Mouse (Mus musculus) heart, embryonic 16.5 days (tissue): ENCODE results near the gene Ncoa6. TPM values are rescaled to one million over a fixed set of nuclear protein-coding genes. Genes with fewer than 3 reads are reported as not detected.

ENCODE experiments used
- ATAC-seq: fragments of 200-750 bp; cut with Nextera tagmentation; replicated peaks from 2 replicates; pipeline ENCODE4 v1.8.0; 2017; ENCODE audit warnings: moderate number of reproducible peaks; ENCODE audit not compliant: insufficient read depth, low FRiP score; ENCODE audit errors: extremely low read depth
- H3K27ac ChIP-seq: fragments of 300-500 bp; sonication (generic); 2 replicates; pipeline ENCODE4 v1.5.1; 2014; ENCODE audit warnings: mild to moderate bottlenecking, low read length, control low read depth, moderate library complexity
- H3K27me3 ChIP-seq: fragments of 300-500 bp; sonication (generic); 2 replicates; pipeline ENCODE4 v1.6.1; 2014; ENCODE audit warnings: low read length, mixed read lengths; ENCODE audit not compliant: control insufficient read depth, insufficient read depth
- H3K36me3 ChIP-seq: fragments of 300-500 bp; sonication (generic); 2 replicates; pipeline ENCODE4 v1.6.1; 2014; ENCODE audit not compliant: control insufficient read depth, insufficient read depth
- H3K4me1 ChIP-seq: fragments of 300-500 bp; sonication (generic); 2 replicates; pipeline ENCODE4 v1.6.1; 2014; ENCODE audit warnings: low read length, mixed read lengths; ENCODE audit not compliant: control insufficient read depth, insufficient read depth
- H3K4me2 ChIP-seq: fragments of 300-500 bp; sonication (generic); 2 replicates; pipeline ENCODE4 v1.6.1; 2014; ENCODE audit warnings: low read depth, mild to moderate bottlenecking, control low read depth, low read length
- H3K4me3 ChIP-seq: fragments of 300-500 bp; sonication (generic); 2 replicates; pipeline ENCODE4 v1.5.1; 2014; ENCODE audit warnings: mild to moderate bottlenecking, control low read depth, low read length
- H3K9ac ChIP-seq: fragments of 300-500 bp; sonication (generic); 2 replicates; pipeline ENCODE4 v1.6.1; 2014; ENCODE audit warnings: low read length, control low read depth
- H3K9me3 ChIP-seq: fragments of 300-500 bp; sonication (generic); replicated peaks from 2 replicates; pipeline ENCODE4 v1.6.1; 2016; ENCODE audit warnings: low read length; ENCODE audit not compliant: control insufficient read depth
- WGBS: fragments of 180-500 bp; shearing (Covaris S2); extraction: QIAGEN DNeasy Blood & Tissue Kit; methylation state at CpG from one replicate; pipeline ENCODE4 v1.1.7; 2014; 5-methylcytosine and 5-hydroxymethylcytosine counted together
- polyA plus RNA-seq: library from polyadenylated mRNA; unstranded; fragments of >200 nt; fragmentation: Nextera tagmentation; extraction: Ambion mirVana; gene quantifications from 2 replicates; pipeline ENCODE4 v1.2.1, GENCODE M21; 2015

Ncoa6 gene
- polyA plus RNA-seq, 1 experiment from 2014 or later = 13.1 TPM

DNA sequence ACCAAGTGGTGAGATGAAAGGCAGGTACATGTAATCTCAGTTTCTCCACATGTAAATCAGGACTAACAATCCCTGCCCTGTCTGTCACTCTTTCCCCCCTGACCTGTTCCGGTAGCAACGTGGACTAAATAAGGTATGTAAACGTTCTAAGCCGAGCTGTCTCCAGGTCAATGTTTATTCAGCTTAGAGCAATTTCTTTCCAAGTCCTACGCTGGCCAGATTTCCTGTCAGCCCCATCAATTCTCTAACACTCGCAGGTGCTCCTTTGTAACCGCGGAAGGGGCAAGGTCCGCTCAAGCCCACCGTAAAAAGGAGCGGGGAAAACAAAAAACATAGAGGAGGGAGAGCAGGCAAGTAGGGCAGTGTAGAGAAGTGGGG, 92.6 kb downstream of the Ncoa6 start:
- Histone ChIP-seq H3K36me3 (peaks cover 7% of the 10 kb centered on the region; the same call in 1 of the 2 replicates), H3K27ac (peak overlapping the region; percentile 100), H3K9me3 (no peaks in the 10 kb centered on the region), H3K4me2 (peak overlapping the region; percentile 76), H3K4me1 (peaks cover 22% of the 10 kb centered on the region), H3K4me3 (peak overlapping the region; percentile 90), H3K9ac (peak overlapping the region; percentile 94), H3K27me3 (no peaks in the 10 kb centered on the region)
- WGBS = 1% methylated on average over 11 of the region's 11 CpGs
- ATAC-seq = no peak

DNA sequence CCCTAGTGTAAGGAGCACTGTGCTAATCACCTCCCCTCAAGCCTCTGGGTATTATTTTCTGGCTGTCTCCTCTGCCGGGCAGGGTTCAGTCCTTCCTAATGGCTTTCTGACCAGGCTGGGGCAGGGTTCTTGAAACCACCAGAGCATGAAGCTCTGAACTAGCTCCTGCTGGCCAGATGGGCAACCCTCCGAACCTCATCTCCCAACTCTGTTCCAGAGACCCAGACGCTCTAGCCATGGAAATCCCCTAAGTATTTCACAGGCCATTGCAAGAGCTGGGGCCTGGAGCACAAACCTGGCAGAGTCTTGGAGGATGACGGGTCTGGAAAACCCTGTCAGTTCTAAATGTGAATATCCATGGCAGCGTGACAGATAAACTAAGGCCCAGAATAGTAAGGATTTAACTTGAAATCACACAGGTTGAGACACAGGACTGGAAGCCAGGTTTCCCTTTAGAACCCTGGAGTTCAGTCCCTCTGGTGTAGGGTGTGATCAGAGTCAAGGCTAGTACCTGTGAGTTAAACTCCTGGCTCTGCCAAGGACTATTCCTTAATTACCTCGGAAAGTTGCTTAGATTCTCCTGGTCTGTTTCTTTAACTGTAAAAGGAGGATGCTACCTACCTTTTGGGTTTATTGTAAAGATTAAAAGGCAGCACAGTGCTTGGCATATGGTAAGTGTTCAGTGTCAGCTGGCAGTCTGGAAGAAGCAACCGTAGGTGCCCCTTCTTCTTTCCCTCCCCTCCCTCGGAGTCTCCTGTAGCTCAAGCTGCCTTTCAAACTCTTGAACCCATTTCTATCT, 93.2 kb downstream of the Ncoa6 start, which contains the start of gene Trp53inp2:
TSS of gene Trp53inp2 (plus strand) at position 799 of the 799 bp plus-strand sequence.
- peaks cover 20% of the 10 kb centered on the region for H3K4me1 ChIP-seq
- H3K27me3 ChIP-seq = no peaks in the 10 kb centered on the region
- H3K4me2 ChIP-seq = peak within 1 kb of the TSS; percentile 76
- peak within 1 kb of the TSS; percentile 90 for H3K4me3 ChIP-seq
- H3K27ac ChIP-seq = peak within 1 kb of the TSS; percentile 100
- peaks cover 2% of the 10 kb centered on the region; the same call in 1 of the 2 replicates for H3K36me3 ChIP-seq
- ATAC-seq = no peak
- H3K9me3 ChIP-seq = no peaks in the 10 kb centered on the region
- peak within 1 kb of the TSS; percentile 94 for H3K9ac ChIP-seq
- WGBS = 65% methylated on average over 8 of the region's 8 CpGs

DNA sequence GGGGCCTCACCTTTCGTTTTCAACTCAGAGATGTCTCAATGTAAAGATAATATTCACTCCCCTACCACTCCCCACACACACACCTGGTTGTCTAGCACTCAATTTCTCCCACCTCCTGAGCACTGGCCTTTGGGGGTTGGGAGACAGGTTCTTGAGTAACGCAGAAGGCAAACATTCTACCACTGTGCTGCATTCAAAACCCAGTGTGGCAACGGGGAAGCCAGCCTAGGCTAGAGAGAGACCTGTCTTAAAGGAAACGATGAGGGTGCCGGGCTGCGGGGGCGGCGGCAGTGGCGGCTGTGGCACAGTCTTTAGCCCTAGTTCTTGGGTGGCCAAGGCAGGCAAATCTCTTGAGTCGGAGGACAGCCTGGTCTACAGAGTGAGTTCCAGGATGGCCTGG, 97.5 kb downstream of the Ncoa6 start:
- 75% methylated on average over 10 of the region's 10 CpGs for WGBS
- ATAC-seq = no peak
- H3K27ac ChIP-seq = no peak overlapping the region
- no peaks in the 10 kb centered on the region for H3K27me3 ChIP-seq
- H3K4me2 ChIP-seq = no peak overlapping the region
- peaks cover 11% of the 10 kb centered on the region for H3K4me1 ChIP-seq
- no peaks in the 10 kb centered on the region for H3K36me3 ChIP-seq
- no peaks in the 10 kb centered on the region for H3K9me3 ChIP-seq
- H3K4me3 ChIP-seq = no peak overlapping the region
- no peak overlapping the region for H3K9ac ChIP-seq

DNA sequence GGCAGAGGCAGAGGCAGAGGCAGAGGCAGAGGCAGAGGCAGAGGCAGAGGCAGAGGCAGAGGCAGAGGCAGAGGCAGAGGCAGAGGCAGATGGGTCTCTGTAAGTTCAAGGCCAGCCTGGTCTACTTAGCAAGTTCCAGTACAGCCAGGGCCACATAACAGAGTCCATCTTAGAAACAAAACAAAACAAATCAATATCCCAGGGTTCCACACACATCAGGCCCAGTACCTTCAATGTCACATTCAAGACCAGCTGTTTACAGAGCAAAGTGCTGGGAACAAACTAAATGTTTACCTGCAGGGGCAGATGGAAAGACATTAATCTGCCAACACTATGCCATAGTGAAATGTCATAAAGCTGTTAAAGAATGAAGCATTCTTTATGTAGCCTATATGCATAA, 99.2 kb downstream of the Ncoa6 start:
- Histone ChIP-seq H3K4me3 (no peak overlapping the region), H3K36me3 (no peaks in the 10 kb centered on the region), H3K9me3 (no peaks in the 10 kb centered on the region), H3K4me2 (no peak overlapping the region), H3K27me3 (no peaks in the 10 kb centered on the region), H3K4me1 (peaks cover 12% of the 10 kb centered on the region), H3K27ac (no peak overlapping the region), H3K9ac (no peak overlapping the region)
- no peak for ATAC-seq

DNA sequence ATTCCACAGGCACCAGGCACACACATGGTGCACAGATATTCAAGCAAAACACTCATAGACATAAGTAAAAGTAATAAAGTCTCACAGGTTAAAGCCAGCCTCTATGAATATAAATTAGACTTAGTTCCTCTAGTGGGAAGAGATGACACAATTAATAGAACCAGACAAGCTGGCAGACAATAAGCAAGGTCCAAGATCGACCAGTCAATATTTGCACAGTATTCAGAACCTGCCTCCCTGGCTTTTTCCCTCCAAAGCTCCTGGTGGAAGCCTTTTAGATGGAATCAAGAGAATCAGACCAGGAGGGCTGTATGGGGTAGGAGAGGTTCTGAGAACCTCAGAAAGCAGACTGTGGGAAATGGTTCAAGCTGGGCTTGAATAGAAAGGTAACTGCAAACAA, 99.8 kb downstream of the Ncoa6 start:
- no peak for ATAC-seq
- no peak overlapping the region for H3K27ac ChIP-seq
- 79% methylated on average over 1 of the region's 1 CpGs for WGBS

DNA sequence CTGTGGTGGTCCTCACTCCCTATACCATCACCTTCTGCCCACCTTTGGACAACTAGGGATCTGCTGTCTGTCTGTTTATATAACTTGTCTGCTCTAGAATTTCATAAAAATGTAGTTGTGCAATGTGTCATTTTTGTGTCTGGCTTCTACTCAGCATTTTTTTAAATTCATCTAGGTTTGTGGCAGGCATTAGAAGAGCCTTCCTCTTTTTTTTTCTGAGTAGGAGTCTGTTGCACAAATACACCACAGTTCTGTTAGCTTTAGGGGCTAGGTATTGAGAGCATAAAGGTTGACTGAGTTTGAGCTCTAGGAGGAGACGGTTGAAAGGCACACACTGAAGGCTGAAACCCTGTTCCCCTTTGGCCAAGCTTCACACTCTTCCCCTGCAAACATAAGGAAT, 100.4 kb downstream of the Ncoa6 start:
- H3K4me2 ChIP-seq = no peak overlapping the region
- no peak for ATAC-seq
- no peaks in the 10 kb centered on the region for H3K36me3 ChIP-seq
- 72% methylated on average over 1 of the region's 1 CpGs for WGBS
- H3K27me3 ChIP-seq = no peaks in the 10 kb centered on the region
- no peaks in the 10 kb centered on the region for H3K9me3 ChIP-seq
- H3K27ac ChIP-seq = no peak overlapping the region; the same call in 1 of the 2 replicates
- H3K9ac ChIP-seq = no peak overlapping the region
- H3K4me1 ChIP-seq = peaks cover 17% of the 10 kb centered on the region
- H3K4me3 ChIP-seq = no peak overlapping the region

More for the DNA sequence above, 99.8 kb downstream of the Ncoa6 start:
- no peaks in the 10 kb centered on the region for H3K9me3 ChIP-seq
- no peak overlapping the region for H3K9ac ChIP-seq
- H3K4me2 ChIP-seq = no peak overlapping the region
- no peak overlapping the region for H3K4me3 ChIP-seq
- H3K36me3 ChIP-seq = no peaks in the 10 kb centered on the region
- H3K4me1 ChIP-seq = peaks cover 17% of the 10 kb centered on the region
- H3K27me3 ChIP-seq = no peaks in the 10 kb centered on the region

DNA sequence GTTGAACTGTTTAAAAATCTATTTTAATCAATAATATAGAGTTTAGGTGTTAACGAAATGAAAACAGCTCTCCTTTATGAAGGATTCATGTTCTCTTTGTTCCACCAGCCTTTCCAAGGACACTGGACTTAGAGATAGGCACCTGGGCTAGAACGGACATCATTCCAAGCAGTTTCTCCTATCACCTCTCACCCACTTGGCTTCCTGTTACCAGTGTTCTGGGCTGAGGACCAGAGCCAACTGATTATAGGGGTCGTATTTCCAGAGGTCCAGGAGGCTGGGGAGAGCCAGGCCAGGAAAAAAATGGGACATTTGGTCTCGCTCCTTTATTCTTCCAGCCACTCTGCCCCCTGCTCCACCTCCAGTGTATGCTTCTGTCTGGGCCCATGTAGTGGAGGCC, 101.2 kb downstream of the Ncoa6 start:
- Histone ChIP-seq H3K9me3 (no peaks in the 10 kb centered on the region), H3K4me1 (peaks cover 17% of the 10 kb centered on the region), H3K4me2 (peak overlapping the region; percentile 30; the same call in 1 of the 2 replicates), H3K36me3 (no peaks in the 10 kb centered on the region), H3K27me3 (no peaks in the 10 kb centered on the region), H3K9ac (peak overlapping the region; percentile 29; the same call in 1 of the 2 replicates), H3K4me3 (no peak overlapping the region), H3K27ac (peak overlapping the region; percentile 85)
- WGBS = 26% methylated on average over 4 of the region's 4 CpGs
- ATAC-seq = peak; percentile 62

DNA sequence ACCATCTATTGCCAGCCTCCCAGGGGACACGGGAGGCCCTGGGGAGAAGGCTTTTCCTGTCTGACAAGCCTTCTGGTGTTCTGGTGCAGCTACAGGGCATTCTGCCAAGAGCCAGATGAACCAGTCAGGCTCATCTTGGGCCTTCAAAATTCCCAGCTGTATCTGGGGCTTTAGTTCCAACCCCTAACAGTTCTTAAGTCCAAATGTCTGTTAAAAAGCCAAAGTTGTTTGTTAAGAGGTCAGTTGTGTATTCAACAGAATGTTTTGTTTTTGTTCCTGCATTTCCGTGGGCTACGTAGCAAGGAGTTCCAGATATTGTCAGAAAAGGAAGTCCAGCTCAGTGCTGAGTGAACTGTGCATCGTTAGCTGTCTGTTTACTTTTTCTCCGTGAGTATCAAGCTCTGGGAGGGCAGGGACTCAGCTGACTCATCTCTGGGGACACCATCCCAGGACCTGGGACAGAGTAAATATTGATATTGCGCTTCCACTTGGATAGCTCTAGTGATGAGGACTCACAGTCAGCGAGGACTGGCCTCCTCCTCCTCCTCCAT, 104.3 kb downstream of the Ncoa6 start:
- Histone ChIP-seq H3K9ac (no peak overlapping the region), H3K27me3 (no peaks in the 10 kb centered on the region), H3K4me3 (no peak overlapping the region), H3K9me3 (no peaks in the 10 kb centered on the region), H3K27ac (peak overlapping the region; percentile 90), H3K36me3 (no peaks in the 10 kb centered on the region), H3K4me2 (no peak overlapping the region), H3K4me1 (peaks cover 17% of the 10 kb centered on the region)
- 34% methylated on average over 7 of the region's 7 CpGs for WGBS
- 0 out of 2 replicates have a peak, but pooled peaks have one; percentile 49 for ATAC-seq

DNA sequence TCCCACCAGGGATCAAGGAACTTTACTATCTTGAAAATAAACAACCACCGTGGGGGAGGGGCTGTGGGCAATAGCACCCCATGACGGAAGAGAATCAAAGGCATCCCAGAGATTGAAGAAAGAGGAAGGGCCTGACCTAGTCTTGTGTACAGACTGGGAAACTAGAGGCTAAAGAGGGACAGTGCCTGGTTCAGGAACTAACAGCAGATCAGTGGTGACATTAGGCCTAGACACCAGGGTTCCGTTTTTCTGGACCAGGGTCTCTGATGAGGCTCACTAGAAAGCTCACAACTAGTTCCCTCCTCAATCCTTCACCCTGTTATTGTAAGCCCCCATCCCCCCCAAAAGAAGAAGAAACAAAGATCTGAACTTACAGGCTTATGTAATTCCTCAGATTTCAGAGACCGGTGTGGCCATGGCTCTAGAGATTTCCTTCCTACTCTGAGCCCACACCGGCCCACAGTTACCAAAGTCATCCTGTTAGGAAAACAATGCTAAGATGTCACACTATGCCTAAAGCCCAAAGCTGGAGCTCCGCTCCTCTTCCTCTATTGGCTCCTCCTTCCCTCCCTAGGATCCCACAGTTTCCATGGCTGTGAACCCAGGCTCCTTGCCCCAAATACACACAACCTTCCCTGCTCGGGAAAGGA, 105.9 kb downstream of the Ncoa6 start:
- ATAC-seq = no peak
- WGBS = 68% methylated on average over 7 of the region's 7 CpGs
- Histone ChIP-seq H3K4me2 (no peak overlapping the region), H3K9me3 (no peaks in the 10 kb centered on the region), H3K4me3 (no peak overlapping the region), H3K4me1 (peaks cover 14% of the 10 kb centered on the region), H3K9ac (no peak overlapping the region), H3K27me3 (no peaks in the 10 kb centered on the region), H3K27ac (no peak overlapping the region), H3K36me3 (no peaks in the 10 kb centered on the region)
